Mouse (Mus musculus) kidney, postnatal 25 days (tissue): Measurements from ENCODE around the gene Brsk2.
"Not testable (repeated sequence)": the region's sequence is repeated elsewhere in the genome, so short reads cannot be mapped to it uniquely, and the experiment has no call there.

Source experiments
- DNase-seq, 2 experiments: peaks; one replicate each; pipeline ENCODE4 v3.0.0; 2021; ENCODE audit warnings: mixed read lengths in 2 of 2

The Brsk2 gene

DNA sequence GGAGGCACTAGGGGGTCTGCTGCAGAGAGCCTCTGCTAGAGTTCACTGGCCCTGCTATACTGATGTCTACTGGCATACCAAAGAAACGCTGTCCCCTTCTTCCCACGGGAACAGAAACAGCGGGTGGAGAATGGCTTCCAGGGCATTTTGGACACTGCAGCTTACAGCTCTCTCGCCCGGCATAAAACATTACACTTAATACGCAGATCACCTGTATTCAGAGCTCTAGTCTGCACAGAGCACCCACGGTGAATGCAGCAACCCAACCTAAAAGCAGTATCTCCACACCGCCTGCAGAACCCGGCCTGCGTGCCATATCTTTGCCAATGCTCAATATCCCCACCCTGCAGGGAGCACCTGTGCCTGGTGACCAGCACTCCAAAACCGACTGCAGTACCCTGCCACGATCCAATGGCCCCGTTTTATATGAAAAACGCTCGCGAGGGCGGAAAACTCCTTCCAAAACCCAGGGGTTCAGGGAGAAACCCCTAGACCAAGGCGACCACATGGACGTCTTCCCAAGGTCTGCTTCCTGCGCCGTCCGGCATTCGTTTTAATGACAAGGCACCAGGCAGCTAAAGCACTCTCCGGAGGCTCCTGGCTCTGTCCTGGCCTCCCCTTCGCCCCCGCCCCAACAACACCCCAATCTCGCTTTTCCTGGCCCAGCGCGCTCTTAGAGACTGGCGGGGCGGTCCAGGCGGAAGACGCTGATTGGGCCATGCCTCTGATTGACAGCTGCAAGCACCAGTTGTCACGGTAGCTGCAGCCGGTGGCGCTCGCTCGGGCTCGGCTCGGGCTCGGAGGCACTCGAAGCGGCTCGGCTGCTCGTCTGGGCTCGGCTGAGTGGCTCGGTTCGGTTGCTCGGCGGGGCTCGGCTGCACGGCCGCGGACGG, at the start of gene Brsk2:
Gene Brsk2, plus strand, starts transcription at position 846 of the 893 bp plus-strand sequence.
- DNase-seq, result peak; percentile 95 to 98

DNA sequence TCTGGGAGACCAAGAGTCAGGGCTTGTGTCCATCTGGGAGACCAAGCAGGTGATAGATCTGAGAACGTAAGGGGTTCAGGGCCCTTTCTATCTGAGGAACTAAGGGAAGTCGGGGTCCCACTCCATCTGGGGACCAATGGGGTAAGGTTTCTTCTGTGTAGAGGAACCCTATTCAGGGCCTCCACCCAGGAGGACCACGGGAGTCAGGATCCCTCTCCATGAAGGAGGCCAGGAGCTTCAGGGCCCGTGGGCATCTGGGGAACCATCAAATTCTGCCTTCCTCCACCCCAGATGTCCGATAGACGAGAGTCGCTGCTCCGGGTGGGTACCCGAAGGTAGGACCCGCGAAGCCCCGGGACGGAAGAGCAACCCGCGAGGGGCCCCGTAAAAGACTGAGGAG, 47.7 kb upstream of the Brsk2 start:
- DNase-seq, result no peak

DNA sequence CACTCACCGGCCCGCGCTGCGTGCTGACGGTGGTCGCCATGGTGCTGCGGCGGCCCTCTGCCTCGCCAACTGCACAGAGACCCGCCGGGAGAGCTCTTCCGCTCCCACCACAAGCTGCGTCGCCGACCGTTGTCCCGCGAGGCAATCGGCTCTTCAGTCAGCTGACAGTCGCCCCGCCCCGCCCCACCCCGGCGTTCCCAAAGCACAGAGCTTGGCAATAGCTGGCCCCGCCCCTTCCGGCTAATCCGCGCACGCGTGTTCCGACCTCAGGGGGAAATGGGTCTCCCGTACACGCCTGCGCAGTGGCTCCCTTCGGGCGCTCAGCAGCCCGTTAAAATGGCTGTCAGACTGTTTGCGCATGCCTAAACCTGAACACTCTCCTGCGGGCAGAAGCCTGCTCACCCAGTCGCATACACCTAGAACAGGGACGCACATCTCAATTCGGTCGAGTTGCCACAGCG, 47.3 kb upstream of the Brsk2 start:
- peak; percentile 100 for DNase-seq

DNA sequence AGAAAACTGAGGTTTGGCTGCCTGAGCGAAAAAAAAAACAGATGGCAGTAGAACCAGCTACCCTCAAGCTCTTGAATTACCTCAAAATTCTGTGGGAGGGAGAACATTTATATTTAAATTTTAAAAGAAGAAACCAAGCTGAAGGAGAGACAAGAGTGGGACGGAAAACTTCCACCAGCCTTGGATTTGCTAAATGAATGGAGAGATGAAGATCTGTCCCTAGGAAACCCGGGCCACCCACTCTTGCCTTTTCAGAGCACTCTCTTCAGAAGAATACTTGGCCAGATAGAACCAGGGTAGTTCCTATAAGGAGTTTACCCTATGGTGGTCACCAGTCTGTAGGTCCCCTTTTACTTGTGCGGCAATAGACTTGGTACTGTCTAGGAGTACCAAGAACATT, 46.8 kb upstream of the Brsk2 start:
- no peak for DNase-seq

DNA sequence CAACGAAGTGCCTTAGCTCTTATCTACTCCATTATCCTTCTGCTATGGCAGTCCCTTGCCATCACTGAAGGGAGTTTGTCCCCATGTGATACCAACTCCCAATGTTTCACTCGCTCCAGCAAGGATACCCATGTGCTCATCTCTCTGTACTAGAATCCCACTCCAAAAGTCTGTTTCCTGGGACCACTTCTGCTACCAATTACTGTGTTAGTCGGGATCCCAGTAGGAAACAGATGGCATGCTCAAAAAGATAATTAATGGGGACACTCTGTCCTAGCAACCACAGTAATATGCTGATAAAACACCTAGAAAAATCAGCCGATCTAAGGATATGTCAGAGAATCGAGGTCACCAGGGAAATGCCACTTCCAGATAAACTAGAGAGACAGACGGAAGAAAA, 41.0 kb upstream of the Brsk2 start:
- no peak for DNase-seq

DNA sequence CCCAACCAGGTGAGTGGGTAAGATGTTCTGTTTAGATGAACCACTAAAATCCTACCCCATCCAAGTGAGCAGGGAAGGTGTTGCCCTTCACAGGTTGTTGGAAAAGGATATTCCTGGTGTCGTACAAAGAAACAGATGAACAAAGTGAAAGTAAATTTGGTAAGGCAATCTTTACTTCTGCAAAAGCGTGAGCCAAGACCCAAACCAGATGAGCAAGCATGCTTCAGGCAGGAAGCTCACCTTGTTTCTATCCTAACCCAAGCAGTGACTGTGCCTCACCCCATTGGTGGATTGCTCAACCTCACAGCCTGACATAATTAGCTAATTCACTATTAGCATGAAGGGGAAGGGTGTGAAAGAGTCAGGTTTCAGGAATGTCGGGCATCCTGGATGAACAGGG, 38.2 kb upstream of the Brsk2 start:
- no peak for DNase-seq

DNA sequence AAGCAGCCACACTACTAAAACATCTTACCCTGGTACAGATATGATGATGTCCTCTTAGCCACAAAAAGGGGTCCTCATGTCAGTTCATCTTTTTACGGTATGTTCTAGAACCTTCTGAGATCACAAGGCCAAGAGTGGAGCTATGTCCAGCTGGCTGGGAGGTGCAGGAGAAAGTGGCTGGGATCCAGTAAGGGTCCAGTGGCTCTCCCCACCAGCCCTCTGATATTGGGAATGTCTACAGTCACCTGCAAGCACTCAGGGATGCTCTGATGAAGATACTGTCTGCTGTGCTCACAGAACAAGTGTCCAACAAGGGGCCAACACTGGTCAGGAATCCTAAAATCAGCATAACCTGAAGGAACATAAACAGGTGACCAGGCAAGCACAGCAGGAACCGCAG, 31.1 kb upstream of the Brsk2 start, which contains the start of gene Tollip:
Gene Tollip, minus strand, starts transcription at position 101 of the 400 bp plus-strand sequence.
- DNase-seq, result no peak

DNA sequence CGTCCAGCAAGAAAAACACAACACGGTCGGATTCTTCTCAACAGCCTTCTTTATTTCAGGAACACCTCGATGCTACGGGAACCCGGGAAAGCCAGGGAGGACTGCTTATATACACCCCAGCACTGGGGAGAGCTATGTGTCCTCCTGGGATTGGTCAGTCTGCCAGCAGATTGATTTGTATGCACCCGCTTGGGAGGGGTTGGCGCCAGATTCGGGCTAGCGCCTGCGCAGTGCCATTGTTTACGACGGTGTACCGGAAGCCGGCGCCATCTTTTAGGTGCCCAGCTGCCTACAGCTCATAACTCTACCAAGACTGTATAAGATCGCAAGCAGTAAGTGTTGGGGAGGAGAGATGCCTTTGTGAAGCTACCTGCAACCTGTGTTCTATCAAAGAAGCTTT, 25.4 kb upstream of the Brsk2 start:
- not testable (repeated sequence) for DNase-seq

DNA sequence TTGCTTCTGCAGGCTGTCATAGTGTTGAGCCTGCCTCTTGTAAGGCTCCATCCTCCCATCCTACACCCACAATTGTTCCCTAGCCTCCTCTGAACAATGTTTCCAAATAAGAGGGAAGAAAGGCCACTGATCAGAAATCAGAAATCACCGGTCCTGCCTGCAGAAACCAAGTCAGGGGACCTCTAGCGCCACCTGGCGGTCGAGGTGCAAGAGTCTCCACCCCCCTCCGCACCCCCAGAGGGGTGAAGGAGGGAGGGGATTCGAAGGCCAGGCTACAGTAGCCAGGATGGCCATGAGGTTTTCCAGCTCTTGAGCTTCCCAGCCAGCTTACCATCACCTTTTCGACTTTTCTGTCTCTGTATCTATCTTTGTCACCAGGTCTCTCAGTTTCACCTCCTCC, 24.6 kb upstream of the Brsk2 start:
- DNase-seq, result peak; percentile 66 to 73

DNA sequence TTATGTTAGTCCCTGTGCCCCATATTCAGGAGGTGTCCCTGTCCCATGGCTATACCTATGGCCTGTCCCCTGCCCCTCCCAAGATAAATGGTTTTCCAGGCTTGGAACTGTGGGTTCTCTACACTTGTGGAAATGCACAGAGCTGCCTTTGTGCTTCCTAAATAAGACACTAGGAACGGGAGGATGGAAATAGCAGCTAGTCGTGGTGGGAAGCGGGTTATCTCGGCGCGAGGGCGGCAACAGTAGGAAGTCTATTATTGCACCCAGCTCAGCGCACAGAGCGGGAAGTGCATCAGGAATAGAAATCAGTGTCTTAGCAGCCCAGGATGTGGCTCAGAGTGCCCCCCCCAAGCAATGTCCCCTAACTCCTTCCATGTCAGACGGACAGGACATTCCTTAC, 20.9 kb upstream of the Brsk2 start:
- no peak for DNase-seq

DNA sequence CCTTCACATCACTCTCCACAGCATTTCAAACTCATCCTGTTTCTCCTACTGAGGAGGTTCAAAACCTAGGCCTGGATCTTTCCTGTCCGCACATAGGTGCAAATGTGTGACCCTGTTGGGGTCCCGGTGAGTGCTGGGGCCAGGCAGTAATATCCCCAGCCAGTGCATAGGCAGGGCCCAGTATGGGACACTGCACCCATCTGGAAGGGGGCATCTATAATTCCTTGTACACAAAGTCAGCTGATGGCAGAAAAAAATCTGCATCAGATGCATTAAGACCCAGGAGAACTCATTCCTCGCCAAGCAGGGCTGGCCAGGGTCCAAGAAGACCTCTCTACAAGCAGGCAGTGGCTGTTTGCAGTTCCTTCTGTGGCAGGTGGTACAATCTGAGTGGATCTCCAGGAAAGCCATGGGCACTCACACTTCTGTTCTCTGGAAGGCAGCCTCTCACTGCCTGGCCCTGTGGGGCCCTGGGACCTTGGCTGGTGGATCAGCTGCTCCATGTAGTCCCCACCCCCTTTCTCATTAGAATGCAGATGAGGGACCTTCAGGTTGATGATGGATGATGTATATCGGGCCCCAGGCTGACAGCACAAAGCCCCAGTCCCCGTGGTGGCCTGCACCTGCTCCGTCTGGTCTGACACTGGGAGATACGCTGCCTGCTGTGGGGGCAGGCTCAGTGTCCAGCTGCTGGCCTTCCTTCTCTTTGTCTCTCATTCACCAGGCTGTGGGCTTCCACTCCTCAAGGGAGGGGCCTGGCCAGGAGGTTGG, 15.2 kb upstream of the Brsk2 start:
- no peak for DNase-seq

DNA sequence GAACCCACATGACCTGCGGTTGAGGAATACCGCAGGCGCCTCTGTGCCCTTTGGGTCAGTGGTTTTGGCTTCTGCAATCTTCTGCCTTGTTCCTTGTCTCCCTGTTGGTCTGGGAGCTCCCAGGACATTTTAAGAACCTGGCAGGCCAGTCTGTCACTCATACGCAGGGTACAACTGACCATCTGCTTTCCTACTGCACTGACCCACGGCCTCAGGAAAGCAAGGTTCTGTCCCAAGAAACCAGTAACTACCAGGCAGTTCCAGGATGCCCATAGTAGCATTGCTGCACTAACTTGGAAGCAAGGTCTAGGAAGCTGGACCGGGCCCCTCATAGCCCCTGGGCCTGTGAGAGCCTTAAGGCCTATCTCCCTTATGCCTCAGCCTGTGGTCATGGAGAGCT, 14.6 kb upstream of the Brsk2 start:
- no peak for DNase-seq

DNA sequence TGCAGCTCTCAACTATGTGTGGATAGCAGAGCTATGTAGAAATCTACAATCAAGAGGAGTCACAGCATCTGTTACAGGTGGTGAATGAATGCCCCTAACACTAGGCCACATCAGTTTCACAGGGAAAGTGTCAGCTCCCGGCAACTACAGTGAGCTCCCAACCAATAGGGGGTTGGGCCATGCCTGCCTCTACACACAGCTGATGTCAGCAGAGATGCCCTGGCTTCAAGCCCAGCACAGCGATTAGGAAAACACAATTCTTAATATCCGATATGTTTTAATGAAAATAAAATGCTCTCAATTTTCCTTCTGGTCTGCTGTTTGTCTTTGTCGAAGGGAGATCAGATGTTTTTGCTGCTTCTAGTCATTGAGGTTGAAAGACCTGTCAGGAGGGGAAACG, 6.1 kb upstream of the Brsk2 start:
- DNase-seq, result no peak

DNA sequence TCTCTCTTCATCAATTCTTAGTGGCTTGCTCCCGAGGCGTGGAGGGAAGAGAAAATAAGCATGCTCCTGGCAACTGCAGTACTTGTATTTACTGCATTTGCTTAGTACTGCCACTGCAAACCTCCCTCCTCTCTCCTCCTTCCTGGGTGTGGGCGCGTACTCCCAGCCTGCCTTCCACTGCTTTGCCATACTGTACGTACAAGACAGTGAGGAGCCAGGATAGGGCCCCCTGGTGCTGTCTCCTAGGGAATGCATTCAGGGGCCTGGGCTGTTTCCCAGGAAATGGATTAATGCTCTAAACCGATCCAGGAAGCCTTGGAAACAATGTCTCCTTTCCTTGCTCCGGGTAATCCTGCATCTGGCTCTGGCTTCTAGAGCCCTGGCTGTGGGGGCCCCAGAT, 3.6 kb upstream of the Brsk2 start:
- no peak for DNase-seq

DNA sequence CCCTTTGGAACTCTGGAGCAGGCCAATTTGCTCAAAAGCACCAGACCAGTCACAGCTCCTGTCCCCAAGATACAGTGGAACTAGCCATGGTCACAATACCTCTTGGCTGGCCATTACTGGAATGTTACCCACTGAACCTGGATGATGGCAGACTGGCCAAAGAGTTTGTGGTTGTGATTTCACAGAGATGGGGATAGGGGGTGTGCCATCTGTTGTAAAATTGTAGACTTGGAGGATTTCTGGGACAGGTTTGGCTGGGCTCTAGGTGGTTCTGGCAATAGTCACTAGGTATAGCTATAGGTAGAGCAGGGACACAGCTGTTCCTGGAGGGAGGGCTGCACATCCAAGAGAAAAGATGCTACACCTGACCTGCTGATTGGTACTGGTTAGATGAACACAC, 2.0 kb upstream of the Brsk2 start:
- no peak for DNase-seq

DNA sequence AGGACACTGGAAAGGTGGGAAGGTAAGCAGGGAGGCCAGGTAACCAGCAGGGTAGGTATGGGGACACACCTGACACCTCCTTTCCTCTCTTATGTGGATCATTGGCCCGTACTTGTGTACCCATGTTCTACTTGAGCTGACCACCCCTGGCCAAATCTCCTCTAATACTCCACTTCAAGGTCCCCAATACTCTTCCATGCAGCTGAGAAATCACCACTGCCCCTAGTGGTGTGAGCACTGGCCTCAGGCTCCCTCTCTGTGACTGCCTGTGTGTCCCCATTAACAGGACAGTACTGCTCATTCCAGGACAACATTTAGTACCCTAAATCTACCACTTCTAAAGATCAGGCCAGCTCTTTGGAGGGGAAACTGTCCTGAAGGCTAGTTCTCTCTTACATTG, 1.5 kb upstream of the Brsk2 start:
- DNase-seq, result no peak

DNA sequence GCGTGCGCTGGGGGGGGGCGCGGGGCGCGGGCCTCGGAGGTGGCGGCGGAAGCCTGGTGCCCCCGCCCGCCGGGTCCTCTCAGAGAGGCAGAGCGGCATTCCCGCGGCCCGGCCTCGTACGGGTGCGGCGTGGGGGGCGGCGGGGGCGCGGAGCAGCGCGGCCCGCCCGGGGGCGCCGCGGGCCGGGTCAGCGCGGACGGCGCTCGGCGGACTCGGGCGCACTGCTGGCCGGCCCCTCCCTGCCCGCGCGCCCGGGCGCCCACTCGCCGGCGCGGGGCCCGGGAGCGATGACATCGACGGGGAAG, 200 bp downstream of the Brsk2 start:
- DNase-seq, result no peak

DNA sequence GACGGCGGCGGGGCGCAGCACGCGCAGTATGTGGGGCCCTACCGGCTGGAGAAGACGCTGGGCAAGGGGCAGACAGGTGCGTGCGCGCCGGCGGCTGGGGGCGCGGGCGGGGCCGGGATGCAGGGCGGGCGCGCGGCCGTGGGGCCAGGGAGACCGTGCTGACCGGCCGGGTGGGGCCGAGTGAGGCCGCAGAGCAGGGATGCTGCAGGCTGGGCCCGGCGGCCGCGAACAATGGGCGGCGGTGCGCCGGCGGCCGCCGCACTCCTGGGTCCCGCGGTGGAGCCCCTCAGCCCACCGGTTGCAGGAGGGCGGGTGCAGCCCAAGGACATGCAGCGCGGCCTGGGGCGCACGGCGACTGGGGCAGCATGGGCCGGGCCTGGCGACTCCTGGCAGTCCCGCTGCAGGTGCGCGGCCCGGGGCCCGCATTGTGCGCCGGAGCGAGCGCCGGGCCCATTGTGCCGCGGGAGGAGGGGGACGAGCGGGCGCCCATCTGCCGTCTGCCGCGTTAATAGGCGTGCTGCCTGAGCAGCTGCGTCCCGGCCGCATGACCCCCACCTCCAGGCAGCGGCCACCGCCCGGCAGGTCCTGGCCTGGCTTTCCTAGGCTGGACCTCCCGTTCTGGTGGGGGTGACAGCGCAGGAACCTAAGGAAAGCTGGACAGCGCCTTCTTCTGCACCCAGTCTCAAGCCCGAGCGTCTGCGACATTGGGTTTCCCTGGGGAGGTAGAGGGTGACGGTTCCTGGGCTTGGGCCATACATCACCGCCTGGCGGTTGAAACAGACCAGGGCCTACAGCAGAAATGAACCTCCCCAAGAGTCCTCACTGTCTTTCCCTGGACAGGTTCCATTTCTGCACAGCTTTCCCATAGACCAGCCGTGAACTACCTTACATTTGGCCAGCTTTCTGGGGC, 808 bp downstream of the Brsk2 start:
- no peak for DNase-seq

DNA sequence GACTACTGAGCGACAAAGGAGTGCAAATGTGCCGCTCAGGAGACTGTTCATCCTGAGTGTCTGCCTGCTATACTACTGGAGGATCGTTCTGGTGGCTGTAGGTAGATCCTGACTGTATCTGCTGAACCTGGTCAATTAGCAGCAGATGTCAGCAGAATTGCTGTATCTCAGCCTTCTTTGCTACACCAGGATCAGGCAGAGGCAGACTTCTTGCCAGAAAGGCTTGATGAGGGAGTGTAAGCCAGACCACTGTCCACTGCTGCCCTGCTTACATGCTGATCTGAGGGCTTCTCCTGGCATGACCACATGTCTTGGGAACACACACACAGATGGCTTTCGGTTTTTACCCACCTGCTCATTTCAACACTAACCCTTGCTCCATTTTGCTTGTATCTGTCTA, 2.3 kb downstream of the Brsk2 start:
- DNase-seq, result no peak

DNA sequence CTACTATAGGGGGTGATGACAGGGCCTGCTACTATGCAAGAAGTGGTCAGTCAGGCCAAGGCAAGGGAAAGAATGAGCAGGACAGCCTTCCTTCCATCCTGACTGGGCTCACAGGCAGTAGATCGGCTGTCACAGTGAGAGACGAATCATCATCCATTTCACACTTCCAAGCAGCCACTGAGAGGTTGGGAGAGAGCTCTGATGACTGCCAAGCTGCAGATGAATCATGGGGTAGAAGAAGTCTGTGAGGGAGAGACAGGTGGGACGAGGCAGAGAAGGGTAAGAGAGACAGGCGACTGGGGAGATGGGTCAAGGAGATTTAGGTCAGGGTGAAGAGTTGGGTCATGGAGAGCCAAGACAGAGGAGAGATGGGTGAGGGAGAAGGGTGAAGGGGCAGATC, 3.4 kb downstream of the Brsk2 start:
- no peak for DNase-seq

DNA sequence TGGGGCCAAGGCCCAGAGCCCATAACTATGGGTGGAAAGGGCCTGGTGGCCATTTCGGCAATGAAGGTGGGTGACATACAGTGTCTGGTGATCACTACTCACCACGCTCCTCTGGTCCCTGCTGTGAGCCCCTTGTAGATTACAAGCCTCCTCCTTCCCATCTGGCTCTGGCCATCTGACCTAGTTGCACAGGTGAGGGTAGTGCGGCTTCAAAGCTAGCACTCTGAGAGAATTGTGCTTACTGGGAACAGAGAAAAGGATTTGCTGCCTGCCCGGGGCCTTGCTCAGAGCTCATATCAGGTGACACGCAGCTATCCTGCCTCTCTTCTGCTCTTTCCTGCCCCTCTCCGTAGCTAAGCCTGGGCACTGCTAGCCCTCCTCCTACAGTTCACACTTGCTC, 4.1 kb downstream of the Brsk2 start:
- no peak for DNase-seq

DNA sequence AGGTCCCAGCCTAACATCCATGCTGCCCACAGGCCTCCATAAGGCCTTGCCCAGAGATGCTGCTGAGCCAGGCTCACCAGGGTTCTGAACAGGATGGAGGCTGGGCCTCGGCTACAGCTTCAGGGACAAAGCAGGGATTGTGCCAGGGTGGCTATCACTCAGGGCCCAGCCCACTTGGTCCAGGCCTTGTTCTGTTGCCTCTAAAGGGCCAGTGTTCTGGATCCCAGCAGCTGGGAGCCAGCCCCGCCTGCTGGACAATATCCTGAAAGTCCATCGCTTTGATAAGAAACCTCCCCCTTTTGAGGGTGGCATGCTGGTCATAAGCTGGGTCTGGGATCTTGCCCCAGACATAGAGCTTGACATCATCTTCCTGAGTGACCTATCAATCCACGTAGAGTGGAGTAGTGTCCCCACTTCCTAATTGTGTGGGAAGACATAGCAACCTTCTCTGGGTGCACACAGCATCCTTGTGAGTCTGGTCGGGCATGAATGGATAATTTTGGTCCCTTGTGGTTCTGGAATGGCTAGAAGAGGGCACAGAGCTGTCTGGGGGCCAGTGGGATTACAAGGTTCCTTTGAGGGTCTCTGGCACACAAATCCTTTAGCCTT, 6.1 kb downstream of the Brsk2 start:
- DNase-seq, result no peak

DNA sequence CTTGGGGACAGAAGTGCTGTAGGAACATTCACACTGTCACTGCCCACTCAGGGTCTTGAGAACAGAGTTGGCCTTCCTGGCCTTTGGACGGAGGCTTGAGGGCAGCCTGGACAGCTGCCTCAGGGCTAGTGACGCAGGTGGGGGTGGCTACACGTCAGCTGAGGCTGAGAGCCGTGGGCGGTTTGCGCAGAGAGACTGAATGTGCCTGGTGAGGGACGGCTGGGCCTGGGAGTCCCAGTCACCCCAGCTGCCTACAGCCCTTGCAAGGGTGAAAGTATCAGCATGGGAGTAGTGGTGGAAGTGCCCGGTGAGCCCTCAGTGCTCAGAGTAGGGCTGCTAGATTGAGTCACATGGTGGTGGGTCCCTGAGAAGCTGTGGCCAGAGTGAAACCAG, 6.6 kb downstream of the Brsk2 start:
- no peak for DNase-seq
